Mouse (Mus musculus) spleen, postnatal 14 days (tissue): ENCODE measurements around the gene Lce3d.

Source experiments
- DNase-seq, 2 experiments: peaks; one replicate each; pipeline ENCODE4 v3.0.0; 2021 to 2022; ENCODE audit warnings: low spot score in 2 of 2

The Lce3d gene

DNA sequence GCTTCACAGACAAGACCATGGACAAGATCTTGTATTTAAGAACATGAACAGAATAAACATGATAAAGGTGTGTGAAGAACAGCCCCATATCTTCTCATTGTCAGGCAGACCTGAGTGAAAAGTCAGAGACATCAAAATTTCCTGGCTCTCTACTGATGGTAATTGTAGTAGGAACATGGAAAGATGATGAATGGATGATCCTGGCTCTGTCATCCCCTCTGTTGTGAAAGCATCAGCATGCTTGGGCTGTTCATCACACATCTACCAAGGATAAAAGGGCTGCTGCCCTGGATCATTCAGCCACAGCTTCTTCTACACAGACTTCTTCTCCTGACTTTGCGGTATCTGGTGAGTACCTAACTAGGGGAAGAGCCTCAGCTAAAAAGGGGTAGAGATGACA, at the start of gene Lce3d:
TSS of gene Lce3d (plus strand) at position 301 of the 400 bp plus-strand sequence.
- no peak for DNase-seq

- DNase-seq, result no peak
Observed at GRCm38 (mm10) chr3:92907571-92907970, 49.6 kb upstream of the Lce3d start.

- DNase-seq, result no peak
Observed at GRCm38 (mm10) chr3:92920364-92920763, 36.8 kb upstream of the Lce3d start.

DNA sequence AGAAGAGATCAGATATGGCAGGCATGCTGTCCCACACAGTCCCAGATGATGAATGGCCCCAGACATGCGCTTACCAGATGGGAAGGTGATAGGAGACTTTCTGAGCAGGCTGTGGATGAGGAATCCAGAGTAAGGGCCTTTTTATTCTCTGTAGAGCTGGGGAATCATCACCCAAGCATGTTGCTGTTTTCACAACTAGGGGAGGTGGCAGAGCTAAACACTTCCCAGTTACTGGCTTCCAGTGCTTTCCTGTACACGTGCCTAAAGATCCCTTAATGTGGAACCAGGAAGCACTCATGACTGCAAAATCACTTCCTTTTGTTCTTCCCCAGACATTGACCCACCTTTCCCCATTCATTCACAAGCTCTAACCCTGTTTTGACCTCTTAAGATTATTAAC, 31.1 kb upstream of the Lce3d start, which contains the start of gene Lce3a:
TSS of gene Lce3a (minus strand) at position 101 of the 400 bp plus-strand sequence.
- no peak for DNase-seq

DNA sequence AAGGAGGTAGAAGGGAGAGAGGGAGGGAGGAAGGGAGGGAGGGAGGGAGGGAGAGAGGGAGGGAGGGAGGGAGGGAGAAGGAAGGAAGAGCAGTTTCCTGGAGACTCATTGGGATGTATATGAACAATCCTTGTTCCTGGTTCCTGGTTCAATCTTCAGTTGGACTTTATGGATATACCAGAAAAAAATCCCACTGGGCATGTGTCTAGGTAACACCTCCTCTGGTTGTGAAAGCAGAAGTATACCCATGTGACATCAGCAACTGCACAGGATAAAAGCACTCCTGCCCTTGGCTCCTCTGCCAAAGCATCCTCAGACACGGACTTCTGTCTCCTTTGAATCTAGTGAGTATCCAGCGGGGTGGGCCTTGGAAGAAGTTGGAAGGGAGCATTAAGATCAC, 24.5 kb upstream of the Lce3d start, which contains the start of gene Lce3b:
TSS of gene Lce3b (plus strand) at position 301 of the 400 bp plus-strand sequence.
- DNase-seq, result no peak

DNA sequence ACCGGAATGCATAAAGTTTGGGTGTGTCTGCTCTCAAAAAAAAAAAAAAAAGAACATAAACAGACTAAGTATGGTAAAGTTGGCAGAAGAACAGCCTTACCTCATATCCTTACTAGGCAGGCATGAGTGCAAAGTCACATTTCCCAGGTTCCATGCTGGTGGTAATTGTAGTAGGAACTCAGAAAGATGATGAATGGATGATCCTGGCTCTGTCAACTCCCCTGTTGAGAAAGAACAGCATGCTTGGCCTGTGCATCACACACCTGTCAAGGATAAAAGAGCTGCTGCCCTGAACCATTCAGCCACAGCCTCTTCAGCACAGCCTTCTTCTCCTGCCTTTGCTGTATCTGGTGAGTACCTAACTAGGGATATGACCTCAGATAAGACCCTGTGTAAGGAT, 13.0 kb upstream of the Lce3d start, which contains the start of gene Lce3c:
TSS of gene Lce3c (plus strand) at position 301 of the 400 bp plus-strand sequence.
- no peak for DNase-seq

- DNase-seq, result no peak
Observed at GRCm38 (mm10) chr3:92966761-92967160, 9.6 kb downstream of the Lce3d start, which contains the start of gene Lce3e. TSS of gene Lce3e (plus strand) at chr3:92967061.

DNA sequence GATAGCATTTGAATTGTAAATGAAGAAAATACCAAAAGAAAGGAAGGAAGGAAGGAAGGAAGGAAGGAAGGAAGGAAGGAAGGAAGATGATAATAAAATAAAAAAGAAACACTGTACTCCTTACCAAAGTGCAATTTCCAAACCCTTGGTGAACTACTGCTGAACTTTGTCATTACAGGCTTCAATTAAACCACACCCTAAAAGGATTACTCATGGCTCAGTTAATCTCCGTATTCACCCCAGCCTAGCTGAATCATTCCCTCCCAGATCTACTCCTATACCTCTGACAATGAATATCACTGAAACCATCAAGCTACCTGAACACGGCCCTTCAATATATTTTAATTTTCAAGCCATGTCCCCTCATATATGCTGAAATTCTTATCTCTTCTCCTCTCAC, 21.3 kb downstream of the Lce3d start:
- DNase-seq, result no peak

GRCm38 (mm10) chr3:92991926-92992325, 34.7 kb downstream of the Lce3d start, which contains the start of gene Lce3f:
TSS of gene Lce3f (plus strand) at chr3:92992226.
- no peak for DNase-seq

GRCm38 (mm10) chr3:92998691-92999090, 41.5 kb downstream of the Lce3d start:
- DNase-seq, result no peak

DNA sequence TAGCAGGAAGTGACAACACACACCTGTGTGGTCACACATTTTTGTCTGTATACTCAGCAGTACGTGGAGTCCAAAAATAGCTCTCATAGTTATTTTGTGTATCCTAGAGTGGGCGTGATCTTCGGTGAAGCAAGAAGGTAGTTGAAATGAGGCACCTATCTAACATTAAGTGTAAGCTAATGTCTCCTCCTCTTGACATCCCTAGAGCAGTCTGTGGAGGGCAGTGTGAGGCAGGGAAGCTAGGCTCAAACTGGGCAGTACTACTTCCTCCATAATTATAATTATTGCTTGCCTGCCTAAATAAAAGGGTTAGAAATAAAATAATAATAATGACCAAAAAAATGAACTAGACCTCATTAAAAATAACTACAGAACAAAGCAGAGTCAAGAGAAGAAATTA, 43.4 kb downstream of the Lce3d start:
- no peak for DNase-seq

- DNase-seq, result no peak
Observed at GRCm38 (mm10) chr3:93002843-93003242, 45.7 kb downstream of the Lce3d start.
